Mouse (Mus musculus) thymus, adult 2 months (tissue): ENCODE data around the gene Def6.

ENCODE experiments used
- CTCF ChIP-seq: fragments of 200-500 bp; IDR thresholded peaks from 2 replicates; pipeline ENCODE4 v1.5.1; 2012; ENCODE audit warnings: mild to moderate bottlenecking, control low read depth, low read length, moderate library complexity, borderline replicate concordance; ENCODE audit not compliant: control insufficient read depth, poor library complexity, insufficient read depth; ENCODE audit errors: extremely low read depth
- POLR2A ChIP-seq: fragments of 200-500 bp; IDR thresholded peaks from 2 replicates; pipeline ENCODE4 v1.6.1; 2012; ENCODE audit warnings: mild to moderate bottlenecking, low read length, control low read depth, moderate library complexity; ENCODE audit not compliant: control insufficient read depth, poor library complexity, insufficient read depth; ENCODE audit errors: extremely low read depth

DNA sequence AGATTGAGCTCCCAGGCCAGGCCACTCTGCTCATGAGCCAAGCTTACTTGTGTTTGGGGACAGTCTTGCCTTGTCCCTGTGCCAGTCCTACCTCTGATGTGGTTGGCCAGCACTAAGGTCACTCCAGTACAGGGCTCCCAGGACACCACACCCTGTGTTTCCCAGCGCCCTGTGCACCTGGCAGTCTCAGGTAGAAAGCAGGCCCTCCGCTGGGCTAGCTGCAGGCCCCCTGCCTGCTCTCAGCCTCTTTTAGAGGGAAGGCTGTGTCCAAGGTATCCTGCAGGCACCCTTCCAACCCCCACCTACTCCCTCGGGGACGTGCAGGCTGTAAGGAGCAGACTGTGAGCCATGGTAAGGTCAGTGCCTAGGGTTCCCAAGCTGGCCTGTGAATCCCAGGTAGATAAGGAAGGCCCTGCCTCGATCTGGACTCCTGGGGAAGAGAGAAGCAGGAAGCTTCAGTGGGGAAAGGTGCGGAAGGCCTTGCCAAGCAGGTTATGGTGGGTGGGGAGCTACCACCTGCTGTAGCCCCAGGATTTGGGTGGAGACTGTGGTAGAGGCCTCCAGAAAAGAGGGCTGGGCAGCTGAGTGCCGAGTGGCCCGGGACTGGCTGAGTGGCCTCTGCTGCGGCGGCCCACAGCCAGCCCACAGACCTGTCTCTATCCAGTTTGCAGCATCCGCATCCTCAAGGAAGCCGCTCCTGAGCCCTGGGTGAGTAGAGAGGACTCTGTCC lies 64.1 kb downstream of the Def6 start:
- TF ChIP-seq CTCF (no peak), POLR2A (no peak)
